Comparison of ENCODE assay signal across 36 mouse cellular contexts in genomic region chr2:164494126-164494525, GRCm38 (mm10). TPM values are rescaled to one million over a fixed set of nuclear protein-coding genes. Genes with fewer than 3 reads are reported as not detected.
DNase-seq lines count a peak whose midpoint lies in the region; ATAC-seq and TF ChIP-seq lines count a peak whose summit lies in the region.
"Had no signal": no experiment of that assay in that cellular context is flagged by ENCODE, and none has a peak within 500 bp of the region (broad histone marks: within the 10 kb centered on the region; RNA-seq: fewer than 3 reads in every experiment).

No protein-coding gene starts in this region.

- H3K27me3 ChIP-seq in hindbrain, postnatal 0 days (ENCODE audit: insufficient read depth, low read length) = no peaks in the 10 kb centered on the region
- 0 out of 2 replicates have a peak, but pooled peaks cover 3% of the 10 kb centered on the region for H3K27me3 ChIP-seq in hindbrain, embryonic 12.5 days
- no peaks in the 10 kb centered on the region for H3K27me3 ChIP-seq in neural tube, embryonic 15.5 days (replicated peaks)
- H3K27me3 ChIP-seq: heart, embryonic 12.5 days; kidney, embryonic 15.5 days; liver, embryonic 15.5 days; midbrain, embryonic 15.5 days; neural tube, embryonic 12.5 days had no signal

- no peak overlapping the region for H3K9ac ChIP-seq in hindbrain, postnatal 0 days (replicated peaks; ENCODE audit: low read length)
- H3K9ac ChIP-seq in hindbrain, embryonic 12.5 days = no peak overlapping the region
- H3K9ac ChIP-seq in neural tube, embryonic 15.5 days (replicated peaks) = no peak overlapping the region
- H3K9ac ChIP-seq: heart, embryonic 12.5 days; kidney, embryonic 15.5 days; limb, embryonic 12.5 days; liver, embryonic 15.5 days; lung, embryonic 14.5 days; midbrain, embryonic 15.5 days; neural tube, embryonic 12.5 days had no signal

- 33% methylated on average over 2 of the region's 2 CpGs for WGBS in hindbrain, postnatal 0 days
- WGBS in hindbrain, embryonic 12.5 days = 49% methylated on average over 2 of the region's 2 CpGs
- 51% methylated on average over 2 of the region's 2 CpGs for WGBS in neural tube, embryonic 15.5 days

- ATAC-seq in hindbrain, postnatal 0 days = peak; percentile 90
- no peak for ATAC-seq in hindbrain, embryonic 12.5 days (ENCODE audit: low FRiP score)
- ATAC-seq in neural tube, embryonic 15.5 days (ENCODE audit: low FRiP score) = peak; percentile 24; the same call in 1 of the 2 replicates
- ATAC-seq: forebrain, embryonic 14.5 days; midbrain, embryonic 15.5 days had no signal

- no peak for TF ChIP-seq POLR2A in cortical plate, adult 2 months (IDR thresholded peaks at IDR 0.05; ENCODE audit: extremely low read depth, insufficient read depth, low read length)

- H3K4me1 ChIP-seq in hindbrain, postnatal 0 days (ENCODE audit: insufficient read depth, low read length) = peaks cover 10% of the 10 kb centered on the region
- peaks cover 8% of the 10 kb centered on the region for H3K4me1 ChIP-seq in hindbrain, embryonic 12.5 days
- peaks cover 22% of the 10 kb centered on the region for H3K4me1 ChIP-seq in neural tube, embryonic 15.5 days
- H3K4me1 ChIP-seq in cortical plate, adult 2 months (ENCODE audit: control insufficient read depth, insufficient read depth, low read length) = peaks cover 5% of the 10 kb centered on the region

- peaks cover 16% of the 10 kb centered on the region for H3K36me3 ChIP-seq in hindbrain, postnatal 0 days (ENCODE audit: insufficient read depth, low read length)
- peaks cover 6% of the 10 kb centered on the region; the same call in 1 of the 2 replicates for H3K36me3 ChIP-seq in hindbrain, embryonic 12.5 days
- peaks cover 16% of the 10 kb centered on the region for H3K36me3 ChIP-seq in neural tube, embryonic 15.5 days
- H3K36me3 ChIP-seq: limb, embryonic 12.5 days; midbrain, embryonic 15.5 days had no signal

- peak; percentile 45 for DNase-seq in cerebellum, adult 9-11 months
- DNase-seq in cerebellum, adult 11 months = no peak
- DNase-seq in hindbrain, postnatal 0 days (ENCODE audit: low spot score) = peak; percentile 74
- no peak for DNase-seq in neural tube, embryonic 10.5 days (ENCODE audit: extremely low spot score, low spot score)
- DNase-seq in adrenal gland, postnatal 4 days (ENCODE audit: low spot score in 2 of 2) = no peak
- DNase-seq: adrenal gland, postnatal 14 days; cerebellum, adult 9-10 months; heart, adult 2 months; heart, postnatal 4 days; kidney, adult 11 months; kidney, postnatal 25 days; lung, embryonic 14.5 days; lung, postnatal 14 days; spleen, adult 18-20 months; thymus, postnatal 14 days had no signal

- no peak overlapping the region for H3K4me2 ChIP-seq in hindbrain, postnatal 0 days (ENCODE audit: low read depth, low read length)
- H3K4me2 ChIP-seq in hindbrain, embryonic 12.5 days (replicated peaks) = no peak overlapping the region
- H3K4me2 ChIP-seq in neural tube, embryonic 15.5 days = no peak overlapping the region
- H3K4me2 ChIP-seq: heart, embryonic 12.5 days; kidney, embryonic 15.5 days; limb, embryonic 12.5 days; liver, embryonic 15.5 days; lung, embryonic 14.5 days; midbrain, embryonic 15.5 days; neural tube, embryonic 12.5 days had no signal

- H3K9me3 ChIP-seq in hindbrain, postnatal 0 days (ENCODE audit: low read length) = no peaks in the 10 kb centered on the region
- H3K9me3 ChIP-seq in hindbrain, embryonic 12.5 days (replicated peaks) = no peaks in the 10 kb centered on the region
- H3K9me3 ChIP-seq in neural tube, embryonic 15.5 days (replicated peaks) = no peaks in the 10 kb centered on the region
- H3K9me3 ChIP-seq: G1E; heart, embryonic 12.5 days; kidney, embryonic 15.5 days; limb, embryonic 12.5 days; liver, embryonic 15.5 days; midbrain, embryonic 15.5 days; neural tube, embryonic 12.5 days had no signal

- no peak for TF ChIP-seq CTCF in hindbrain, postnatal 0 days (IDR thresholded peaks at IDR 0.05; ENCODE audit: low read depth)
- no peak for TF ChIP-seq CTCF in cortical plate, adult 2 months (IDR thresholded peaks at IDR 0.05; ENCODE audit: extremely low read depth, insufficient read depth, low read length)

- H3K27ac ChIP-seq in hindbrain, postnatal 0 days = peak overlapping the region; percentile 78; the same call in 1 of the 2 replicates
- no peak overlapping the region for H3K27ac ChIP-seq in hindbrain, embryonic 12.5 days
- H3K27ac ChIP-seq in neural tube, embryonic 15.5 days (replicated peaks) = no peak overlapping the region
- H3K27ac ChIP-seq in cortical plate, adult 2 months (ENCODE audit: insufficient read depth, low read length) = 0 out of 2 replicates have a peak overlapping the region, but pooled peaks have one; percentile 8
- H3K27ac ChIP-seq: heart, adult 2 months; kidney, embryonic 15.5 days; limb, embryonic 12.5 days; liver, embryonic 15.5 days; midbrain, embryonic 15.5 days; neural tube, embryonic 12.5 days had no signal

- H3K4me3 ChIP-seq in hindbrain, postnatal 0 days (ENCODE audit: low read length) = no peak overlapping the region
- H3K4me3 ChIP-seq in hindbrain, embryonic 12.5 days = no peak overlapping the region
- no peak overlapping the region for H3K4me3 ChIP-seq in neural tube, embryonic 15.5 days (replicated peaks)
- H3K4me3 ChIP-seq in cortical plate, adult 2 months (ENCODE audit: insufficient read depth, low read length) = no peak overlapping the region
- H3K4me3 ChIP-seq: heart, adult 2 months; heart, embryonic 12.5 days; kidney, embryonic 15.5 days; limb, embryonic 12.5 days; liver, embryonic 15.5 days; midbrain, embryonic 15.5 days; neural tube, embryonic 12.5 days had no signal

RNA-seq across cellular contexts. Expression of gene Pigt, which starts 3.2 kb away (rescaled TPM):
- total RNA-seq in hindbrain, postnatal 0 days (2014; rRNA removed) = 118 and 134 TPM in 2 replicates
- polyA plus RNA-seq in hindbrain, postnatal 0 days (2015; fragmentation: Nextera tagmentation; extraction: Ambion mirVana) = 102 and 116 TPM in 2 replicates
- 48.9 and 53.3 TPM in 2 replicates for polyA plus RNA-seq in hindbrain, embryonic 12.5 days (2016; fragmentation: Nextera tagmentation; extraction: Ambion mirVana)
- polyA plus RNA-seq in neural tube, embryonic 15.5 days (2015; fragmentation: Nextera tagmentation; extraction: Ambion mirVana) = 88.8 and 92.2 TPM in 2 replicates
- 71.6 and 73.6 TPM in 2 replicates for polyA plus RNA-seq in cortical plate, adult 2 months (2012; rRNA removed)
- 100 to 1,000 TPM; 133 to 134 TPM for total RNA-seq in adrenal gland, postnatal 4 days (2021)

RNA-seq across cellular contexts. Expression of gene Dbndd2, which starts 8.2 kb away (rescaled TPM):
- total RNA-seq in hindbrain, postnatal 0 days (2014; rRNA removed) = 29.5 and 30.9 TPM in 2 replicates
- polyA plus RNA-seq in hindbrain, postnatal 0 days (2015; fragmentation: Nextera tagmentation; extraction: Ambion mirVana) = 37.2 and 38.0 TPM in 2 replicates
- polyA plus RNA-seq in hindbrain, embryonic 12.5 days (2016; fragmentation: Nextera tagmentation; extraction: Ambion mirVana) = 5.1 and 7.2 TPM in 2 replicates
- 22.2 and 25.3 TPM in 2 replicates for polyA plus RNA-seq in neural tube, embryonic 15.5 days (2015; fragmentation: Nextera tagmentation; extraction: Ambion mirVana)
- polyA plus RNA-seq in cortical plate, adult 2 months (2012; rRNA removed) = 250 and 313 TPM in 2 replicates
- total RNA-seq in adrenal gland, postnatal 4 days (2021) = 10 to 100 TPM; 10.9 to 17.1 TPM

RNA-seq across cellular contexts. Expression of gene Trp53tg5, which starts 20.6 kb away (rescaled TPM):
- total RNA-seq in hindbrain, postnatal 0 days (2014; rRNA removed) = not detected in 2 replicates
- polyA plus RNA-seq in hindbrain, postnatal 0 days (2015; fragmentation: Nextera tagmentation; extraction: Ambion mirVana) = not detected in 2 replicates
- not detected in 2 replicates for polyA plus RNA-seq in hindbrain, embryonic 12.5 days (2016; fragmentation: Nextera tagmentation; extraction: Ambion mirVana)
- not detected in 2 replicates for polyA plus RNA-seq in neural tube, embryonic 15.5 days (2015; fragmentation: Nextera tagmentation; extraction: Ambion mirVana)
- not detected in 2 replicates for polyA plus RNA-seq in cortical plate, adult 2 months (2012; rRNA removed)
- not detected for total RNA-seq in adrenal gland, postnatal 4 days (2021)
- total RNA-seq: adrenal gland, postnatal 14 days; G1E; gastrocnemius, adult 8-10 months; gastrocnemius, postnatal 4 days; heart, adult 2 months; heart, postnatal 4 days; layer of hippocampus, adult 18-20 months; left cerebral cortex, postnatal 10 days; liver, adult 2 months had no signal
- polyA plus RNA-seq: brain, embryonic 14.5 days; embryonic facial prominence, embryonic 11.5 days; forebrain, embryonic 14.5 days; G1E; heart, adult 2 months; heart, postnatal 0 days; kidney, embryonic 15.5 days; limb, embryonic 12.5 days; liver, adult 2 months; liver, embryonic 15.5 days; lung, embryonic 14.5 days; midbrain, embryonic 15.5 days; neural tube, embryonic 12.5 days; stomach, embryonic 16.5 days; urinary bladder, adult 2 months had no signal

RNA-seq across cellular contexts. Expression of gene Gm20458, which starts 33.4 kb away (rescaled TPM):
- 34.4 and 36.9 TPM in 2 replicates for total RNA-seq in hindbrain, postnatal 0 days (2014; rRNA removed)
- polyA plus RNA-seq in hindbrain, postnatal 0 days (2015; fragmentation: Nextera tagmentation; extraction: Ambion mirVana) = 9.6 and 10.8 TPM in 2 replicates
- polyA plus RNA-seq in hindbrain, embryonic 12.5 days (2016; fragmentation: Nextera tagmentation; extraction: Ambion mirVana) = 1.2 and 5.7 TPM in 2 replicates
- 4.5 and 5.8 TPM in 2 replicates for polyA plus RNA-seq in neural tube, embryonic 15.5 days (2015; fragmentation: Nextera tagmentation; extraction: Ambion mirVana)
- polyA plus RNA-seq in cortical plate, adult 2 months (2012; rRNA removed) = 7.4 and 9.5 TPM in 2 replicates
- 1 to 10 TPM in 1 of 2 experiments, under 1 TPM in 1; 0.48 to 3.0 TPM for total RNA-seq in adrenal gland, postnatal 4 days (2021)

RNA-seq across cellular contexts. Expression of gene Sys1, which starts 37.4 kb away (rescaled TPM):
- 165 and 315 TPM in 2 replicates for total RNA-seq in hindbrain, postnatal 0 days (2014; rRNA removed)
- 108 and 113 TPM in 2 replicates for polyA plus RNA-seq in hindbrain, postnatal 0 days (2015; fragmentation: Nextera tagmentation; extraction: Ambion mirVana)
- polyA plus RNA-seq in hindbrain, embryonic 12.5 days (2016; fragmentation: Nextera tagmentation; extraction: Ambion mirVana) = 65.1 and 71.5 TPM in 2 replicates
- 86.8 and 92.7 TPM in 2 replicates for polyA plus RNA-seq in neural tube, embryonic 15.5 days (2015; fragmentation: Nextera tagmentation; extraction: Ambion mirVana)
- 58.1 and 64.5 TPM in 2 replicates for polyA plus RNA-seq in cortical plate, adult 2 months (2012; rRNA removed)
- 10 to 100 TPM; 34.7 to 35.0 TPM for total RNA-seq in adrenal gland, postnatal 4 days (2021)

Comparison
In these comparisons a context has a peak if more than half of its experiments do, and no peak if none do; other contexts are left out.
1. DNase-seq: peak in cerebellum, adult 9-11 months (single experiment) and hindbrain, postnatal 0 days (single experiment); none in cerebellum, adult 11 months (single experiment), neural tube, embryonic 10.5 days (single experiment) and adrenal gland, postnatal 4 days (0 of 2).
2. H3K27ac ChIP-seq: peak in hindbrain, postnatal 0 days (single experiment) and cortical plate, adult 2 months (single experiment); none in hindbrain, embryonic 12.5 days (single experiment) and neural tube, embryonic 15.5 days (single experiment).